Mouse (Mus musculus): ENCODE measurements around the gene Enpp4.

Enpp4 gene

DNA sequence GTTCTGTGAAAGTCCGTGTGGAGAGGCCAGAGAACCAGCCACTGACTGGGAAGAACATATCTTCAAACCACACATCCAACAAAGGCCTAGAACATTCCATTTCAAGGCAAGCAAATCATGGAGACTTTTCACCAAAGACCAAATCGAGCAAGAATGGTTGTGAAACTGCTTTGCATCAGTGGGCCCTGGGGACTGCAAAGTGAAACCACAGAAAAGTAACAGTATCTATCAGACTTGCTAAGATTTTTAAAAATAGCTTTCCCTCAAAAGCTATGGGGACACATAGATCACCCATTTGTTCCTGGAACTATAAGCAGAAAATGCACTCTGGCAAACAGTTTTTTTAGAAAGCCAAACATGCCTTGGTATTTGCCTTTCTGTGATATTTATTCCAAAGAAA is 14.7 kb downstream of the Enpp4 start:
- no peak for DNase-seq

DNA sequence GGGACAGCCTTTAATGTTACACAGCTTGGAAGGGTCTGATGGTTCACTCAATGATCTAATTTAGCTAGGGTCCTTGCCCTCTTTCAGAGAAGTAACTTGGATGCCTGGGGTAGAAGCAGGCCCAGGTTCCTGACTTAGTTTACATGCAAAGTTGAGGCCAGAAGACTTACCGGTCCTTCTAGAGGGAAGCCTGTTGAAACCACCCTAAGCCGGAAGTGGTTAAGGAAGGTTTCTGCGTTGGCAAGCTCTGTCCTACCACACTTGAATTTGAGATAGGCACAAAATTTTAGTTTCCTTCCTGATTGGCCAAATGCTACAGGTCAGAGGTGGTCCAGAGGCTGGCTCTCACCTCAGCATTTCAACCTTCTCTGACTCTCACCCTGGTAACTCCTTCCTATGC is 17.4 kb downstream of the Enpp4 start:
- DNase-seq, result no peak

DNA sequence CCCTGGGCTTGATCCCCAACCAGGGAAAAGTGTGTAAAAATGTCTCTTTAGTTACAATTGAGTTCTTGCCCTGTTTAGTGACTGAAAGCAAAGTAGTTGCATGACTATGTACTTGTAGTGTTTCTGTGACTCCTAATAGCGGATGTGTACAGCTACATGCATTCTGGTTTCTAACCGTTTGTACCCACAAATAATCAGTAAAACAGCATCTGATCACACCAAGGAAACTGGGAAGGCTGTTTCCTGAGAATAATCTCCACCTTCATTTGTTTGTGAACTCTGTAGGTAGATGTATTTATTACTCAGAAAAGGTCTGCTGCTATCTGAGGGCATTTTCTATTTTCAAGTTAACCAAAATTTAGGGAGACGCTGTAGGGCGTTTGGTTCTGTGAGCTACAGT is 22.5 kb downstream of the Enpp4 start:
- DNase-seq, result no peak

- peak; percentile 86 to 91 for DNase-seq
Measured at GRCm38 (mm10) chr17:44078631-44079350, 26.8 kb downstream of the Enpp4 start, which contains the start of gene Enpp5. TSS of gene Enpp5 (plus strand) at chr17:44078813.

DNA sequence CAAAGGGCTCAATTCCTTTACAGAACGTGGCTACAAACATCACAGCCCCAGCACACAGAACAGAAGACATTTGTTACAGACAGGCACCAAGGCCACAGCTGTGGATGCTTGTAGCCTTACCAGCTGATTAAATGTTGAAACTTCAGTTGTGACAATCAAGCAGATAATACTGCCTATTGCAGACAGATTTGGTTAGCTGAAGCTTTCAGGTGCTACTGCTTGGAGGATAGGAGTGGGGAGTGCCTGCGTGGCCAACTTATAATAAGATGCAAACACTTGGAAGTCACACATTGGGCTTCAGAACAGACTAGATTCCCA is 27.8 kb downstream of the Enpp4 start:
- DNase-seq, result no peak

- DNase-seq, result no peak
Measured at GRCm38 (mm10) chr17:44077146-44077842, 28.3 kb downstream of the Enpp4 start.

GRCm38 (mm10) chr17:44076051-44076680 is 29.4 kb downstream of the Enpp4 start:
- peak; percentile 21 to 45 for DNase-seq

GRCm38 (mm10) chr17:44075601-44076000 is 30.0 kb downstream of the Enpp4 start:
- no peak for DNase-seq

DNA sequence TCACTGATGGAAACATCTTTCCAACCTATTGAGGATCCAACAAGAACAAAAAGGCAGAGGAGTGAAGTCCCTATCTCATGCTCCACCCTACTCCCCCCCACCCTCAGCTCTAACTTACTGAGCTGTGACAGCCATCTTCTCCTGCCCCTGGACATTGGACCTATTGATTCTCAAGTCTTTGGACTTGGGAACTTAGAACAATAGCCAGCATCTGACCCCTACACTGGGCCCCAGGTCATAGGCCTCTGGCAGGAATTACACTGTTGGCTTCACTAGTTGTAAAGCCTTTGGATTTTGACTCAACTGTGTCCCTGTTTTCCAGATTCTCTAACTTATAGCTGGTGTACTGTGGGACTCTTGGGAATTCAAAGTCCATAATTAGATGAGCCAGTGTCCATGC is 33.9 kb downstream of the Enpp4 start:
- DNase-seq, result no peak

GRCm38 (mm10) chr17:44068876-44069275 is 36.7 kb downstream of the Enpp4 start:
- no peak for DNase-seq

DNA sequence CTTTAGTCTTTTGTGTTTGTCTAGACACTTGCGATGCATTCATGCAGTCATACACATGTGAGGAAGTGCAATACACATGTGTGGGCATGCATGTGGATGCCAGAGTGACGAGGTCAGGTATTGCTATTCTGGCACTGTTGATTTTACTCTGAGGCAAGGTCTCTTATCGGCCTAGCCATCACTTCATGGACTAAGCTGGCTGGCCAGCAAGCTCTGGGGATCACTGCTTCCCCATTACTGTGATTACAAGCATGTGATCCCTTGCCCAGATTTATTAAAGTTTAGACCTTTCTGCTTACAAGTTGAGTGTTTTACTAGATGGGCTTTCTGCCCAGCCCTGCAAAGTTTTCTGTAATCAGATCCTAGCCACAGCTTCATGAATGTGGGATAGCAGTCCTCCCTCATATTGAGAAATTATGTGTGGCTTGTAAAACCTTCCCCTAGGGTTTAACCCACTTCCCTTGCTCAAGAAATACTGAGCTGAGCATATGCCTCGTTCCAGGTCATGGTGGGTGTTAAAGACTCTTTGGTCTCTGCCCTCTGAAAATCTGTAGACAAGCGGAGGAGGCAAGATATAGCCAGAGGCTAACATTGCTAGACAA is 44.2 kb downstream of the Enpp4 start:
- DNase-seq, result peak; percentile 13 to 46

DNA sequence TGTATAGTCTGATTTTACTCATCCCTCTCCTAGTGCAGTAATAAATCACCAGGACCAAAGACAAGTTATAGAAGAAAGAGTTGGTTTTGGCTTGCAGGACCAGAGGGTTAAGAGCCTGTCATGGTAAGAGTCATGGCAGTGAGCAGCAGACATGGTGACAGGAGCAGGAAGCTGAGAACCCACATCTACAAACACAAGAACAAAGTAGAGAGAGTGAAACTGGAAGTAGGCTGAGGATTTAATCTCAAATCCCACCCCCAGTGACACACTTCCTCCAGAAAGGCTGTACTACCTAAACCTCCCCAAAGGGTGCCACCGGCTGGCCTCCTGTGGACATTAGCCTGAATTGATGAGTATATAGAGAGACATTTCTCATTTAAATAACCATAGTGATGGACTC is 44.8 kb downstream of the Enpp4 start:
- DNase-seq, result no peak

- no peak for DNase-seq
Measured at GRCm38 (mm10) chr17:44058145-44058544, 47.5 kb downstream of the Enpp4 start.

GRCm38 (mm10) chr17:44057123-44057522 is 48.5 kb downstream of the Enpp4 start:
- DNase-seq, result no peak

- no peak for DNase-seq
Measured at GRCm38 (mm10) chr17:44053427-44053826, 52.2 kb downstream of the Enpp4 start.
